Mouse (Mus musculus) heart, postnatal 0 days (tissue): ENCODE results near the gene Nutf2. TPM values are rescaled to one million over a fixed set of nuclear protein-coding genes. Genes with fewer than 3 reads are reported as not detected.

Source experiments
- ATAC-seq: fragments of 200-750 bp; cut with Nextera tagmentation; 2 replicates; pipeline ENCODE4 v1.8.0; 2017; ENCODE audit warnings: low read depth, moderate number of reproducible peaks, moderate library complexity; ENCODE audit not compliant: insufficient read depth
- DNase-seq: peaks from one replicate; pipeline ENCODE4 v3.0.0-alpha.2; 2016; ENCODE audit warnings: low spot score
- H3K27ac ChIP-seq: fragments of 300-500 bp; sonication (generic); 2 replicates; pipeline ENCODE4 v1.5.1; 2014; ENCODE audit warnings: low read depth, mild to moderate bottlenecking
- H3K27me3 ChIP-seq: fragments of 300-500 bp; sonication (generic); 2 replicates; pipeline ENCODE4 v1.6.1; 2014; ENCODE audit warnings: low read length, mixed read lengths; ENCODE audit not compliant: control insufficient read depth, insufficient read depth
- H3K36me3 ChIP-seq: fragments of 300-500 bp; sonication (generic); replicated peaks from 2 replicates; pipeline ENCODE4 v1.6.1; 2014; ENCODE audit warnings: low read length, mixed read lengths; ENCODE audit not compliant: control insufficient read depth, insufficient read depth
- H3K4me1 ChIP-seq: fragments of 300-500 bp; sonication (generic); 2 replicates; pipeline ENCODE4 v1.6.1; 2014; ENCODE audit warnings: antibody characterized with exemption; ENCODE audit not compliant: control insufficient read depth, insufficient read depth
- H3K4me2 ChIP-seq: fragments of 300-500 bp; sonication (generic); 2 replicates; pipeline ENCODE4 v1.6.1; 2014; ENCODE audit warnings: low read depth, mild to moderate bottlenecking, low read length, moderate library complexity
- H3K4me3 ChIP-seq: fragments of 300-500 bp; sonication (generic); 2 replicates; pipeline ENCODE4 v1.5.1; 2014; ENCODE audit warnings: low read depth, low read length
- H3K9ac ChIP-seq: fragments of 300-500 bp; sonication (generic); replicated peaks from 2 replicates; pipeline ENCODE4 v1.6.1; 2014; ENCODE audit warnings: low read depth, low read length, mixed read lengths
- H3K9me3 ChIP-seq: fragments of 300-500 bp; sonication (generic); replicated peaks from 2 replicates; pipeline ENCODE4 v1.6.1; 2016; ENCODE audit warnings: low read length; ENCODE audit not compliant: control insufficient read depth
- CTCF ChIP-seq: IDR thresholded peaks from 2 replicates; pipeline ENCODE4 v1.5.1; 2016; ENCODE audit warnings: antibody characterized with exemption, control low read depth, low read depth
- EP300 ChIP-seq: IDR thresholded peaks from 2 replicates; pipeline ENCODE4 v1.6.1; 2016; ENCODE audit warnings: antibody characterized with exemption, low read depth
- WGBS: fragments of 180-500 bp; shearing (Covaris S2); extraction: QIAGEN DNeasy Blood & Tissue Kit; methylation state at CpG from one replicate; pipeline ENCODE4 v1.1.7; 2014; 5-methylcytosine and 5-hydroxymethylcytosine counted together
- polyA plus RNA-seq: library from polyadenylated mRNA; unstranded; fragments of >200 nt; fragmentation: Nextera tagmentation; extraction: Ambion mirVana; gene quantifications from 2 replicates; pipeline ENCODE4 v1.2.1, GENCODE M21; 2015
- total RNA-seq: library from RNA; depleted of rRNA; stranded (reverse); fragments of >200 nt; gene quantifications from 2 replicates; pipeline ENCODE4 v1.2.3, GENCODE M21; 2014; ENCODE audit warnings: low replicate concordance

The Nutf2 gene
- total and polyA plus RNA-seq, 2 experiments from 2014 or later = 38.0 to 135 TPM

- Histone ChIP-seq H3K9me3 (no peaks in the 10 kb centered on the region), H3K27ac (peak overlapping the region; percentile 40), H3K27me3 (no peaks in the 10 kb centered on the region), H3K36me3 (peaks cover 30% of the 10 kb centered on the region), H3K9ac (peak overlapping the region; percentile 70), H3K4me3 (peak overlapping the region; percentile 63), H3K4me1 (peaks cover 18% of the 10 kb centered on the region), H3K4me2 (peak overlapping the region; percentile 72)
- TF ChIP-seq CTCF (no peak), EP300 (peak; percentile 37; the same call in 1 of the 2 replicates)
- DNase-seq (peak; percentile 86), ATAC-seq (peak; percentile 65)
- WGBS = under 1% methylated on average over 34 of the region's 34 CpGs
Measured at GRCm38 (mm10) chr8:105851651-105852143, 8.7 kb upstream of the Nutf2 start.

- 78% methylated on average over 12 of the region's 12 CpGs for WGBS
- Histone ChIP-seq H3K4me2 (0 out of 2 replicates have a peak overlapping the region, but pooled peaks have one; percentile 72), H3K9ac (no peak overlapping the region; the same call in 1 of the 2 replicates), H3K4me3 (peak overlapping the region; percentile 63), H3K27ac (no peak overlapping the region), H3K27me3 (no peaks in the 10 kb centered on the region), H3K4me1 (peaks cover 22% of the 10 kb centered on the region), H3K9me3 (no peaks in the 10 kb centered on the region), H3K36me3 (peaks cover 25% of the 10 kb centered on the region)
- no peak for TF ChIP-seq EP300
- no peak for TF ChIP-seq CTCF
- no peak for DNase-seq
- ATAC-seq = no peak
Measured at GRCm38 (mm10) chr8:105852146-105852729, 8.1 kb upstream of the Nutf2 start.

- no peak within 1 kb of the TSS for H3K9ac ChIP-seq
- no peaks in the 10 kb centered on the region for H3K27me3 ChIP-seq
- H3K4me3 ChIP-seq = no peak within 1 kb of the TSS
- DNase-seq (no peak), ATAC-seq (no peak)
- H3K27ac ChIP-seq = no peak within 1 kb of the TSS
- peaks cover 29% of the 10 kb centered on the region for H3K4me1 ChIP-seq
- H3K36me3 ChIP-seq = peaks cover 16% of the 10 kb centered on the region
- WGBS = 91% methylated on average over 3 of the region's 3 CpGs
- no peak within 1 kb of the TSS for H3K4me2 ChIP-seq
- TF ChIP-seq CTCF (no peak), EP300 (no peak)
- H3K9me3 ChIP-seq = no peaks in the 10 kb centered on the region
Measured at GRCm38 (mm10) chr8:105853178-105853577, 7.2 kb upstream of the Nutf2 start, which contains the start of gene Cenpt. TSS of gene Cenpt (minus strand) at chr8:105853278.

GRCm38 (mm10) chr8:105854303-105854702 is 6.1 kb upstream of the Nutf2 start:
- H3K9me3 ChIP-seq = no peaks in the 10 kb centered on the region
- peak overlapping the region; percentile 70 for H3K9ac ChIP-seq
- no peak overlapping the region for H3K27ac ChIP-seq
- H3K27me3 ChIP-seq = no peaks in the 10 kb centered on the region
- WGBS = 22% methylated on average over 8 of the region's 8 CpGs
- peaks cover 5% of the 10 kb centered on the region for H3K36me3 ChIP-seq
- no peak for TF ChIP-seq CTCF
- no peak for TF ChIP-seq EP300
- DNase-seq (no peak), ATAC-seq (peak; percentile 1; the same call in 1 of the 2 replicates)
- peak overlapping the region; percentile 68 for H3K4me3 ChIP-seq
- peak overlapping the region; percentile 91 for H3K4me2 ChIP-seq
- H3K4me1 ChIP-seq = peaks cover 29% of the 10 kb centered on the region

GRCm38 (mm10) chr8:105854715-105855216 is 5.6 kb upstream of the Nutf2 start, which contains the start of gene Thap11:
TSS of gene Thap11 (plus strand) at chr8:105855132.
- Histone ChIP-seq H3K4me3 (peak within 1 kb of the TSS; percentile 68), H3K9me3 (no peaks in the 10 kb centered on the region), H3K27ac (peak within 1 kb of the TSS; percentile 84), H3K4me2 (peak within 1 kb of the TSS; percentile 91), H3K27me3 (no peaks in the 10 kb centered on the region), H3K9ac (peak within 1 kb of the TSS; percentile 70), H3K4me1 (peaks cover 33% of the 10 kb centered on the region), H3K36me3 (0 out of 2 replicates have a peak, but pooled peaks cover under 1% of the 10 kb centered on the region)
- TF ChIP-seq CTCF (peak; percentile 82), EP300 (peak; percentile 72; the same call in 1 of the 2 replicates)
- ATAC-seq = peak; percentile 92
- peak; percentile 93 for DNase-seq
- WGBS = under 1% methylated on average over 43 of the region's 43 CpGs
